Mouse (Mus musculus) hindbrain, embryonic 14.5 days (tissue): ENCODE results near the gene Tmtc2. TPM values are rescaled to one million over a fixed set of nuclear protein-coding genes. Genes with fewer than 3 reads are reported as not detected.
A peak's percentile ranks its signal among the peaks of the same experiment; 100 is the strongest.

Experiments
- ATAC-seq: fragments of 200-750 bp; cut with Nextera tagmentation; 2 replicates; pipeline ENCODE4 v1.8.0; 2017; ENCODE audit warnings: moderate number of reproducible peaks, mild to moderate bottlenecking, moderate TSS enrichment, moderate library complexity; ENCODE audit not compliant: low FRiP score
- DNase-seq: peaks from one replicate; pipeline ENCODE4 v3.0.0-alpha.2; 2015; ENCODE audit warnings: low spot score
- H3K27ac ChIP-seq: fragments of 300-500 bp; sonication (generic); 2 replicates; pipeline ENCODE4 v1.5.1; 2014; ENCODE audit warnings: mild to moderate bottlenecking, moderate library complexity
- H3K27me3 ChIP-seq: fragments of 300-500 bp; sonication (generic); 2 replicates; pipeline ENCODE4 v1.6.1; 2014; ENCODE audit warnings: mild to moderate bottlenecking, low read length, mixed read lengths; ENCODE audit not compliant: control insufficient read depth, insufficient read depth
- H3K36me3 ChIP-seq: fragments of 300-500 bp; sonication (generic); replicated peaks from 2 replicates; pipeline ENCODE4 v1.6.1; 2014; ENCODE audit not compliant: control insufficient read depth, insufficient read depth
- H3K4me1 ChIP-seq: fragments of 300-500 bp; sonication (generic); replicated peaks from 2 replicates; pipeline ENCODE4 v1.6.1; 2014; ENCODE audit warnings: antibody characterized with exemption, low read length, mixed read lengths; ENCODE audit not compliant: control insufficient read depth, insufficient read depth
- H3K4me2 ChIP-seq: fragments of 300-500 bp; sonication (generic); replicated peaks from 2 replicates; pipeline ENCODE4 v1.6.1; 2014; ENCODE audit warnings: mild to moderate bottlenecking, moderate library complexity
- H3K4me3 ChIP-seq: fragments of 300-500 bp; sonication (generic); replicated peaks from 2 replicates; pipeline ENCODE4 v1.5.1; 2014; ENCODE audit warnings: mild to moderate bottlenecking, low read length
- H3K9ac ChIP-seq: fragments of 300-500 bp; sonication (generic); 2 replicates; pipeline ENCODE4 v1.6.1; 2014
- H3K9me3 ChIP-seq: fragments of 300-500 bp; sonication (generic); 2 replicates; pipeline ENCODE4 v1.6.1; 2016; ENCODE audit warnings: low read length; ENCODE audit not compliant: control insufficient read depth
- WGBS: fragments of 180-500 bp; shearing (Covaris S2); extraction: QIAGEN DNeasy Blood & Tissue Kit; methylation state at CpG from one replicate; pipeline ENCODE4 v1.1.7; 2014; 5-methylcytosine and 5-hydroxymethylcytosine counted together
- polyA plus RNA-seq: library from polyadenylated mRNA; unstranded; fragments of >200 nt; fragmentation: Nextera tagmentation; extraction: Ambion mirVana; gene quantifications from 2 replicates; pipeline ENCODE4 v1.2.1, GENCODE M21; 2014

The Tmtc2 gene
- polyA plus RNA-seq, 1 experiment from 2014 or later, result 7.3 TPM

- H3K9ac ChIP-seq, result no peak overlapping the region
- H3K36me3 ChIP-seq, result no peaks in the 10 kb centered on the region
- 0 out of 2 replicates have a peak, but pooled peaks have one; percentile 13 for ATAC-seq
- WGBS, result 16% methylated on average over 5 of the region's 5 CpGs
- no peak overlapping the region for H3K27ac ChIP-seq
- peaks cover 23% of the 10 kb centered on the region for H3K4me1 ChIP-seq
- DNase-seq, result no peak
- no peaks in the 10 kb centered on the region for H3K9me3 ChIP-seq
- no peak overlapping the region for H3K4me3 ChIP-seq
- H3K4me2 ChIP-seq, result peak overlapping the region; percentile 34
- H3K27me3 ChIP-seq, result no peaks in the 10 kb centered on the region
Observed at GRCm38 (mm10) chr10:105509896-105510272, 64.4 kb downstream of the Tmtc2 start.

- Histone ChIP-seq H3K27ac (no peak overlapping the region), H3K27me3 (no peaks in the 10 kb centered on the region), H3K4me2 (peak overlapping the region; percentile 34), H3K9ac (no peak overlapping the region), H3K9me3 (no peaks in the 10 kb centered on the region), H3K36me3 (no peaks in the 10 kb centered on the region), H3K4me1 (peaks cover 23% of the 10 kb centered on the region), H3K4me3 (no peak overlapping the region)
- WGBS, result 48% methylated on average over 11 of the region's 12 CpGs
- no peak for DNase-seq
- peak; percentile 69 for ATAC-seq
Observed at GRCm38 (mm10) chr10:105509146-105509895, 64.9 kb downstream of the Tmtc2 start.

- no peak overlapping the region for H3K27ac ChIP-seq
- no peak for ATAC-seq
- no peaks in the 10 kb centered on the region for H3K36me3 ChIP-seq
- H3K9me3 ChIP-seq, result no peaks in the 10 kb centered on the region
- H3K9ac ChIP-seq, result no peak overlapping the region
- H3K4me2 ChIP-seq, result no peak overlapping the region
- 60% methylated on average over 3 of the region's 3 CpGs for WGBS
- H3K27me3 ChIP-seq, result no peaks in the 10 kb centered on the region
- no peak overlapping the region for H3K4me3 ChIP-seq
- peaks cover 23% of the 10 kb centered on the region for H3K4me1 ChIP-seq
- DNase-seq, result no peak
Observed at GRCm38 (mm10) chr10:105507982-105508786, 66.1 kb downstream of the Tmtc2 start.

- Histone ChIP-seq H3K9ac (no peak overlapping the region), H3K4me2 (no peak overlapping the region), H3K27ac (no peak overlapping the region), H3K9me3 (no peaks in the 10 kb centered on the region), H3K27me3 (no peaks in the 10 kb centered on the region), H3K4me1 (peaks cover 23% of the 10 kb centered on the region), H3K4me3 (no peak overlapping the region), H3K36me3 (no peaks in the 10 kb centered on the region)
- no peak for ATAC-seq
- 89% methylated on average over 4 of the region's 4 CpGs for WGBS
- no peak for DNase-seq
Observed at GRCm38 (mm10) chr10:105506046-105506445, 68.2 kb downstream of the Tmtc2 start.

GRCm38 (mm10) chr10:105504472-105504871 is 69.8 kb downstream of the Tmtc2 start:
- H3K4me3 ChIP-seq, result no peak overlapping the region
- H3K27ac ChIP-seq, result no peak overlapping the region
- H3K36me3 ChIP-seq, result no peaks in the 10 kb centered on the region
- WGBS, result 90% methylated on average over 2 of the region's 2 CpGs
- no peak overlapping the region for H3K4me2 ChIP-seq
- no peaks in the 10 kb centered on the region for H3K9me3 ChIP-seq
- no peak overlapping the region for H3K9ac ChIP-seq
- ATAC-seq (no peak), DNase-seq (no peak)
- H3K27me3 ChIP-seq, result no peaks in the 10 kb centered on the region
- H3K4me1 ChIP-seq, result peaks cover 10% of the 10 kb centered on the region

GRCm38 (mm10) chr10:105501736-105502135 is 72.5 kb downstream of the Tmtc2 start:
- H3K4me2 ChIP-seq, result no peak overlapping the region
- H3K27ac ChIP-seq, result peak overlapping the region; percentile 9; the same call in 1 of the 2 replicates
- no peaks in the 10 kb centered on the region for H3K4me1 ChIP-seq
- ATAC-seq (no peak), DNase-seq (no peak)
- WGBS, result 65% methylated on average over 7 of the region's 7 CpGs
- no peaks in the 10 kb centered on the region for H3K36me3 ChIP-seq
- H3K9me3 ChIP-seq, result no peaks in the 10 kb centered on the region
- no peaks in the 10 kb centered on the region for H3K27me3 ChIP-seq
- no peak overlapping the region for H3K4me3 ChIP-seq
- H3K9ac ChIP-seq, result no peak overlapping the region

GRCm38 (mm10) chr10:105500482-105500881 is 73.8 kb downstream of the Tmtc2 start:
- H3K4me2 ChIP-seq, result no peak overlapping the region
- DNase-seq (no peak), ATAC-seq (no peak)
- no peaks in the 10 kb centered on the region for H3K4me1 ChIP-seq
- no peak overlapping the region for H3K4me3 ChIP-seq
- WGBS, result 78% methylated on average over 4 of the region's 4 CpGs
- no peaks in the 10 kb centered on the region for H3K36me3 ChIP-seq
- no peaks in the 10 kb centered on the region for H3K27me3 ChIP-seq
- H3K9ac ChIP-seq, result no peak overlapping the region
- H3K9me3 ChIP-seq, result no peaks in the 10 kb centered on the region
- no peak overlapping the region for H3K27ac ChIP-seq

- Histone ChIP-seq H3K27ac (no peak overlapping the region), H3K36me3 (no peaks in the 10 kb centered on the region), H3K9ac (no peak overlapping the region), H3K4me2 (no peak overlapping the region), H3K9me3 (no peaks in the 10 kb centered on the region), H3K27me3 (no peaks in the 10 kb centered on the region), H3K4me3 (no peak overlapping the region), H3K4me1 (0 out of 2 replicates have a peak, but pooled peaks cover 1% of the 10 kb centered on the region)
- 83% methylated on average over 6 of the region's 6 CpGs for WGBS
- DNase-seq (no peak), ATAC-seq (no peak)
Observed at GRCm38 (mm10) chr10:105495248-105495647, 79.0 kb downstream of the Tmtc2 start.

- Histone ChIP-seq H3K36me3 (no peaks in the 10 kb centered on the region), H3K4me3 (no peak overlapping the region), H3K9me3 (no peaks in the 10 kb centered on the region), H3K27ac (no peak overlapping the region), H3K4me1 (0 out of 2 replicates have a peak, but pooled peaks cover 3% of the 10 kb centered on the region), H3K9ac (no peak overlapping the region), H3K4me2 (no peak overlapping the region), H3K27me3 (no peaks in the 10 kb centered on the region)
- WGBS, result 71% methylated on average over 4 of the region's 4 CpGs
- DNase-seq (no peak), ATAC-seq (no peak)
Observed at GRCm38 (mm10) chr10:105492485-105492884, 81.8 kb downstream of the Tmtc2 start.
